Mouse (Mus musculus): ENCODE data around the gene Gpx5.

GRCm38 (mm10) chr13:21262787-21263461, 29.6 kb downstream of the Gpx5 start:
- TF ChIP-seq POLR2A (IDR thresholded peaks at IDR 0.05; ENCODE audit: control insufficient read depth, extremely low read depth, insufficient read depth, low read length, poor library complexity) = no peak
- no peak for TF ChIP-seq CTCF (IDR thresholded peaks at IDR 0.05; ENCODE audit: borderline replicate concordance, control insufficient read depth, extremely low read depth, insufficient read depth, low read length, poor library complexity)

Data from thymus, adult 2 months (tissue).